Mouse (Mus musculus) megakaryocyte, embryonic 14.5 days (primary cell): Measurements from ENCODE around the gene Il17rc. TPM values are rescaled to one million over a fixed set of nuclear protein-coding genes. Genes with fewer than 3 reads are reported as not detected.

Experiments used
- H3K27me3 ChIP-seq: replicated peaks from 2 replicates; pipeline ENCODE3; 2012; ENCODE audit warnings: inconsistent platforms
- H3K36me3 ChIP-seq: replicated peaks from 2 replicates; pipeline ENCODE3; 2012; ENCODE audit warnings: low read length, inconsistent platforms, mixed read lengths
- H3K4me1 ChIP-seq: 2 replicates; pipeline ENCODE4 v1.6.1; 2012; ENCODE audit warnings: inconsistent platforms
- H3K4me3 ChIP-seq: replicated peaks from 2 replicates; pipeline ENCODE3; 2012; ENCODE audit warnings: moderate library complexity, mild to moderate bottlenecking, inconsistent platforms
- H3K9me3 ChIP-seq: 2 replicates; pipeline ENCODE4 v1.6.1; 2012; ENCODE audit warnings: inconsistent platforms
- FLI1 ChIP-seq: IDR thresholded peaks from 2 replicates; pipeline ENCODE4 v1.6.1; 2012; ENCODE audit warnings: low read length, inconsistent platforms, mixed read lengths
- GATA1 ChIP-seq: IDR thresholded peaks from 3 replicates; pipeline ENCODE4 v1.6.1; 2012; ENCODE audit warnings: mixed read lengths, low read length, inconsistent platforms, borderline replicate concordance
- polyA plus RNA-seq: library from polyadenylated mRNA; stranded (reverse); fragments of >175 nt; gene quantifications from 2 replicates; pipeline ENCODE4 v1.2.3, GENCODE M21; 2012; ENCODE audit warnings: low replicate concordance; ENCODE audit not compliant: insufficient read depth

The Il17rc gene
- 0.25 TPM in 1 of 2 replicates, not detected in the other for polyA plus RNA-seq

DNA sequence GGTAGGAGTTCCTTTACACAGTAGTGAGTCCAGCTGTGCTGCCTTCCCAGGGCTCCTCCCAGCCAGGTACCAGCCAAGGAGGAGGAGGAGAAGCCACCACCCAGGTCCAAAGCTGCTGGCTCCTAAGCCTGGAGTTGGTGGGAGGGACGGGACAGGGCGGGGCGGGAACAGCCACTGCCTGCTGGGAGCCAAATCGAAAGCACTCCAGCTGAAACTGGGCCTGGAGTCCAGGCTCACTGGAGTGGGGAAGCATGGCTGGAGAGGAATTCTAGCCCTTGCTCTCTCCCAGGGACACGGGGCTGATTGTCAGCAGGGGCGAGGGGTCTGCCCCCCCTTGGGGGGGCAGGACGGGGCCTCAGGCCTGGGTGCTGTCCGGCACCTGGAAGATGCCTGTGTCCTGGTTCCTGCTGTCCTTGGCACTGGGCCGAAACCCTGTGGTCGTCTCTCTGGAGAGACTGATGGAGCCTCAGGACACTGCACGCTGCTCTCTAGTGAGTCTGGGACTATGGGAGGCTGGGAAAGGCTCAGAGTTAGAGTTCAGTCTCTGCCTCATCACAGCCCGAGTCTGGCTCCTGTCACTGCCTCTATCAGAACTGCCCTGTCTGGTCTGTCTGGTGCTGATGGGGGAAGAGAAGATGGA, at the start of gene Il17rc:
Il17rc (plus strand) TSS at position 131 of the 640 bp plus-strand sequence.
- TF ChIP-seq FLI1 (no peak), GATA1 (no peak)
- Histone ChIP-seq H3K4me3 (no peak within 1 kb of the TSS), H3K9me3 (no peaks in the 10 kb centered on the region), H3K27me3 (peaks cover 63% of the 10 kb centered on the region), H3K36me3 (no peaks in the 10 kb centered on the region), H3K4me1 (peaks cover 31% of the 10 kb centered on the region)

DNA sequence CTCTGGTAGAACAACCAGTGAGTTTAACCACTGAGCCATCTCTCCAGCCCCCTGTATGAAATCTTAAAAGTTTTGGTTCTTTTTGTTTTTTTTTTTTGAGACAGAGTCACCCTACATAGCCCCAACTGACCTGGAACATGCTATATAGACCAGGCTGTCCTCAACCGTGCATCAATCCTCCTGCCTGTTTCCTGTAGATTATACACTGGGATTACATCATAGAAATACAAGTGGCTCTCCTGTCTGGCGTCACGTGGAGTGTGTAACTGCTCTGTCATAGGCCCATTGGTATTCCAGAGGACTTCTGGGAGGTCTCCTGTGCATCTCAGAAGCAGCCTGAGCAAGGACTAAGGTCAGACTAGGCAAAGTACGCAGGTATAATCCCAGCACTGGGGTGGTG, 48.2 kb upstream of the Il17rc start:
- Histone ChIP-seq H3K27me3 (peaks cover 5% of the 10 kb centered on the region), H3K4me1 (peaks cover 49% of the 10 kb centered on the region), H3K9me3 (peaks cover 4% of the 10 kb centered on the region), H3K4me3 (no peak overlapping the region), H3K36me3 (no peaks in the 10 kb centered on the region)
- TF ChIP-seq GATA1 (no peak), FLI1 (no peak)

DNA sequence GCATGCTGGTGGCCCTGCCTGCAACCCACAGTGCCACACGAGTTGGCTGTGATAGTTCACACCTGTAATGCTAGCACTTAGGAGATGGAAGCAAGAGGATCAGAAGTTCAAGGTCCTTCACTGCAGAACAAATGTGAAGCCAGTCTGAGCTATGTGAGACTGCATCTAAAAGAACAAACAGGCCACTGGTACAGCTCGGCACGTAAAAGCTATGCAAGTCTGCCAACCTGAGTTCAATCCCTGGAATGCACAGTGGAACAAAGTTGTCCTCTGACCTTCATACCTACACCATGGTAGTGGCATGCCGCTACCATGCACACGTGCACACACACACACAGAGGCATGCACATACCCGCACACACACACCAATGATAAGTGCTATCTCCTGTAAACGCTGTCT, 47.0 kb upstream of the Il17rc start:
- TF ChIP-seq FLI1, result no peak
- no peak for TF ChIP-seq GATA1
- Histone ChIP-seq H3K27me3 (peaks cover 5% of the 10 kb centered on the region), H3K4me1 (peaks cover 42% of the 10 kb centered on the region), H3K4me3 (no peak overlapping the region), H3K9me3 (peaks cover 4% of the 10 kb centered on the region), H3K36me3 (no peaks in the 10 kb centered on the region)

DNA sequence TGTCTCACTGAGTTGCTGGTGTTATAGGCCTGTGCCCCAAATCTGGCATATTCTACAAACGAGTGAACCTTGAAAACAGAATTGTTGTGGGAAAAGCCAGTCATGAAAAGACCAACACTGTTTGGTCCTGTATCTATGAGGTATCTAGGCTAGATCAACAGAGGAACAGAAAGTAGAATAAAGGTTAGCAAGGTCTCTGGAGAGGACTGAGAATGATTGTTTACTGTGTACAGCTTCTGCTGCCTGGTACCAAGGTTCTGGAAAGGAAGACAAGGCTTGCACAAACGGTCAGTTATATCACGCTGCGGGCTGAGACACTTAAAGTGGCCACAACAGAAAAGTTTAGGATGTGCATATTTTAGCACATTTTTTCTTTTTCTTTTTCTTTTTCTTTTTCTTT, 44.5 kb upstream of the Il17rc start:
- no peaks in the 10 kb centered on the region for H3K36me3 ChIP-seq
- H3K4me1 ChIP-seq, result peaks cover 44% of the 10 kb centered on the region
- H3K4me3 ChIP-seq, result no peak overlapping the region
- H3K27me3 ChIP-seq, result peaks cover 5% of the 10 kb centered on the region
- H3K9me3 ChIP-seq, result peaks cover 4% of the 10 kb centered on the region
- TF ChIP-seq GATA1 (no peak), FLI1 (no peak)

DNA sequence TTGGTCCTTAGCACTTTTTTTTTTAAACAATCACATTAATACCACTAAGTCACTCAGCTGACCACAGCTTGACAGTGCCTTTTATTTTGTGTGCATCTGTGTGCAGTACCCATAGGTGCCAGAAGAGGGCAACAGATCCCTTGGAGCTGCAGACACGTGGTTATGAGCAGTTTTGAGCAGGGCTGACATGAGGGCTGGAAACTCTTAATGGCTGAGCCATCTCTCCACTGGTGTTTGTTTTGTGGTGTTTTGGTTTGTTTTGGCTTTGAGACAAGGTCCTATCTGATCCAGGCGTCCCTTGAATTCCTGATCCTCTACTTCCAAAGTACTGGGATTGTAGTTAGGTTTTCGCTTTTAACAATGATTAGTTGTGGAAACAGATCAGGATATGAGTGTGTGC, 43.8 kb upstream of the Il17rc start:
- Histone ChIP-seq H3K27me3 (peaks cover 8% of the 10 kb centered on the region), H3K36me3 (no peaks in the 10 kb centered on the region), H3K4me1 (peaks cover 48% of the 10 kb centered on the region), H3K4me3 (no peak overlapping the region), H3K9me3 (peaks cover 4% of the 10 kb centered on the region)
- TF ChIP-seq GATA1 (no peak), FLI1 (no peak)

DNA sequence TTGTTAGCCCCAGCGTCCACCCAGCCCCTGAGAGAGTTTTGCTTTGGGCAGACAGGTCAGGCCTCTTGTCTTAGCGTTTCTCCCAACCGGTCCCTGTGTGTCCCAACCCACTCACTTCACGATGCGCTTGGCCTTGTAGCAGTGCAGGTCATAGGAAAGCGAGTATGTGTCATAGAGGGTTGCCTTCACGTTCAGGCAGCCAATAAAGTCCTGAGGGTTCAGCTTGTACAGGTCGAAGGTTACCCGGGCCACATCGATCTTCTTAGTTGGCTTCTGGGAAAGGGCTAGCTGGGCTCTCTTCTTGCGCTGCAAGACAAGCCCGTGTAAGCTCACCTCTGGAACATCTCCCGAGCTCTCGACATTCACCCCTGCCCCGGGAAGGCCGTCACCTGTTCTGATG, 43.2 kb upstream of the Il17rc start:
- TF ChIP-seq GATA1 (no peak), FLI1 (no peak)
- Histone ChIP-seq H3K36me3 (no peaks in the 10 kb centered on the region), H3K4me1 (peaks cover 42% of the 10 kb centered on the region), H3K27me3 (peaks cover 10% of the 10 kb centered on the region), H3K9me3 (peaks cover 4% of the 10 kb centered on the region), H3K4me3 (no peak overlapping the region)

DNA sequence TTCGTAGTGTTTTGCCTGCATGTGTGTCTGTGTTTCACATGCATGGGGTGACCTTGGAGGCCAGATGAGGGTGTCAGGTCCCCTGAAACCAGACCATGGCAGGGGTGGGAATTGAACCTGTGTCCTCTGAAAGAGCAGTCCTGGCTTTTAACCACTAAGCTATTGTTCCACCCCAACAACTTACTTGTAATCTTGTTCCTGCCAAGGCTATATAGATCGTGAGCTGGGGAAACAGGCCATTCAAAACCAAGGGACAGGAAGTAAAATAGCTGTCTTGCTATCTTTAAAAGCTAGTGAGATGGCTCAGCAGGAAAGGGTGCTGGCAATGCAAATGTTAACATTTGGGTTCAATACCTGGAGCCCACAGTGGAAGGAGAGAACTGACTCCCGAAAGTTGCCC, 41.3 kb upstream of the Il17rc start:
- peaks cover 36% of the 10 kb centered on the region for H3K4me1 ChIP-seq
- H3K4me3 ChIP-seq, result peak overlapping the region; percentile 4
- H3K27me3 ChIP-seq, result peaks cover 28% of the 10 kb centered on the region
- no peaks in the 10 kb centered on the region for H3K36me3 ChIP-seq
- TF ChIP-seq GATA1 (no peak), FLI1 (no peak)
- H3K9me3 ChIP-seq, result peaks cover 4% of the 10 kb centered on the region

DNA sequence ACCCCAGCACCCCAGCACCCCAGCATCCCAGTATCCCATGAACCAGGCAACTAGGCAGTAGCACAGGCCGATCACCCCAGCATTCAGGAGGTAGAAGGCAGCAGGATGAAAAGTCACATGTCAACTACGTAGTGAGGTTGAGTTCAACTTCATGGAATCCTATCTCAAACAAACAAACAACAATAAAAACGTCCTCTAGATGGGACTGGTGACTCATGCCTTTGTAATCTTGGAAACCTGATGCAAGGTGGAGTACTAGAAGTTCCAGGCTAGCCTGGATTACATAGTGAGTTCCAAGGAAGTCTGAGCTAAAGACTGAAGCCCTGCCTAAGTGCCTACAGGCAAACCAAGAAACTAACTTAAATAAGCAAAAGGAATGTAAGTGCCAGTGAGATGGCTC, 40.4 kb upstream of the Il17rc start:
- Histone ChIP-seq H3K4me1 (peaks cover 37% of the 10 kb centered on the region), H3K9me3 (peaks cover 4% of the 10 kb centered on the region), H3K36me3 (no peaks in the 10 kb centered on the region), H3K27me3 (peaks cover 31% of the 10 kb centered on the region), H3K4me3 (no peak overlapping the region)
- no peak for TF ChIP-seq GATA1
- no peak for TF ChIP-seq FLI1

DNA sequence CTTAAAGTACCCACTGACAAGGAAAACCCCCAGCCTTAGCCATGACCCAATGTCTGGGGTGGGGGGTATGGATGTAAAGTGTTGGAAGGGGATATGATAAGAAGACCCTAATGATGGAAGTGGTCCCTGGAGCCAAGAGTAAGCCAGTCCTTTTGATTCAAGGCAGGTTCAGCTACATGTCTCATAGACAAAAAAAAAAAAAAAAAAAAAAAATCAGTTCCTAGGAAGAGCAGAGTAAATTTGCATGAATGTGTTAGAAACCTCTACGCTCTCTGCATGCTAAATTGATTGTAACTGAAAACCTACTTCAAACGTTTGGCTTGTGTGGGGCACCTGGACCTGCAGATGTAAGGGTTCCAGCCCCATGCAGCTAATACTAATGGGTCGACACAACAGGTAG, 39.4 kb upstream of the Il17rc start:
- TF ChIP-seq GATA1, result no peak
- no peak for TF ChIP-seq FLI1

DNA sequence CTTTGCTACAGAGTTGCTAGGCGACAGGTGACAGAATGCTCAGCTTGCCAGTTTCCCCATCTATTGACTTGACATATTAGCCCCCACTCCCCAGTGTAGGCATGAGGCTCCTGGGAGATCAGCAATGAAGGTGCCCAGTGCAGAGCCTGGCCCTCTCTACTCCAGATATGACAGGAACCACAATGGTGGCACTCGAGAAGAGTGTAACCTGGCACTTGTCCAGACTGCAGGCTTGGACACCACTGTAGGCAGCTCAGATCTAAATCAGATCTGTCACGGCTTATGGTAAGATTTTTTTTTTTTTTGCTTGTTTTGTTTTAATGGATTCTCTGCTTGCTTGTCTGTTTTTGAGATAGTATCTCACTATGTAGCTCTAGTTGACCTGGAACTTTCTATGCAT, 37.6 kb upstream of the Il17rc start:
- Histone ChIP-seq H3K4me1 (peaks cover 42% of the 10 kb centered on the region), H3K4me3 (no peak overlapping the region), H3K27me3 (peaks cover 35% of the 10 kb centered on the region), H3K9me3 (no peaks in the 10 kb centered on the region), H3K36me3 (no peaks in the 10 kb centered on the region)
- TF ChIP-seq GATA1 (no peak), FLI1 (no peak)

More for the DNA sequence above, 39.4 kb upstream of the Il17rc start:
- peaks cover 4% of the 10 kb centered on the region for H3K9me3 ChIP-seq
- H3K27me3 ChIP-seq, result peaks cover 32% of the 10 kb centered on the region
- H3K4me3 ChIP-seq, result no peak overlapping the region
- no peaks in the 10 kb centered on the region for H3K36me3 ChIP-seq
- peaks cover 38% of the 10 kb centered on the region for H3K4me1 ChIP-seq
